ENCODE assay signal across 24 mouse cellular contexts in the genomic region with DNA sequence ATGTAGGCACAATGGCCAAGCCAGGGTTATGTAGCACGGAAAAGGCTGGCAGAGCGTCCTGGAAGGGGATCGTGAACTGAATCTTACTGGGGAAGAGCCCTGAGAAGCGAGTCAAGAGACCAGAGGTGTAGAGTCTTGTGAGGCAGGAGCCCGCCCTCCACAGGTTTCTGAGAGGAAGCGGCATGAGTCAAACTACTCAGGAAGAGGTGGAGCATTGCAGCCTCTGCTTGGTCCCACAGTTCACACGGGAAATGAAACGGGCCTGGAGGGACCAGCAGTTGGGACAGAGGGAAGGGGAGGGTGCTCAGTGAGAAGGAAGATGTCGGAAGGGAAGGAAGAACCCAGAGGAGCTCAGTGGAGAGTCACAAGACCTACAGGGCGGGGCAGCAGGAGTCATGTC.
DNase-seq lines count a peak whose midpoint lies in the region; ATAC-seq and TF ChIP-seq lines count a peak whose summit lies in the region.
"Had no signal": no experiment of that assay in that cellular context is flagged by ENCODE, and none has a peak within 500 bp of the region (broad histone marks: within the 10 kb centered on the region; RNA-seq: fewer than 3 reads in every experiment).

No protein-coding gene starts in this region.

- no peak overlapping the region for H3K4me2 ChIP-seq in stomach, postnatal 0 days (replicated peaks; ENCODE audit: low read depth)
- H3K4me2 ChIP-seq in forebrain, embryonic 15.5 days (replicated peaks) = no peak overlapping the region
- no peak overlapping the region for H3K4me2 ChIP-seq in neural tube, embryonic 15.5 days
- H3K4me2 ChIP-seq: embryonic facial prominence, embryonic 13.5 days; forebrain, embryonic 12.5 days; heart, embryonic 11.5 days; neural tube, embryonic 13.5 days; stomach, embryonic 15.5 days had no signal

- WGBS in stomach, postnatal 0 days = 60% methylated on average over 10 of the region's 10 CpGs
- 74% methylated on average over 10 of the region's 10 CpGs for WGBS in forebrain, embryonic 15.5 days
- 74% methylated on average over 10 of the region's 10 CpGs for WGBS in neural tube, embryonic 15.5 days

- no peak for TF ChIP-seq EP300 in stomach, postnatal 0 days (optimal IDR thresholded peaks at IDR 0.05)

- no peaks in the 10 kb centered on the region for H3K36me3 ChIP-seq in G1E (replicated peaks)
- H3K36me3 ChIP-seq in stomach, postnatal 0 days (ENCODE audit: control insufficient read depth, insufficient read depth, low read length) = no peaks in the 10 kb centered on the region
- no peaks in the 10 kb centered on the region for H3K36me3 ChIP-seq in forebrain, embryonic 15.5 days
- H3K36me3 ChIP-seq in neural tube, embryonic 15.5 days = no peaks in the 10 kb centered on the region
- H3K36me3 ChIP-seq: embryonic facial prominence, embryonic 13.5 days; forebrain, embryonic 12.5 days; midbrain, embryonic 10.5 days; neural tube, embryonic 13.5 days; stomach, embryonic 15.5 days had no signal

- ATAC-seq in G1E (ENCODE audit: extremely low read depth, insufficient number of reproducible peaks, low FRiP score, poor library complexity, severe bottlenecking) = peak; percentile 54
- ATAC-seq in stomach, postnatal 0 days (ENCODE audit: low FRiP score, low TSS enrichment) = no peak
- ATAC-seq in forebrain, embryonic 15.5 days (replicated peaks) = no peak
- no peak for ATAC-seq in neural tube, embryonic 15.5 days (ENCODE audit: low FRiP score)
- ATAC-seq: hindbrain, embryonic 16.5 days had no signal

- TF ChIP-seq CTCF in G1E (IDR thresholded peaks at IDR 0.05; ENCODE audit: low read depth, low read length) = no peak
- 0 out of 2 replicates have a peak, but pooled peaks have one; percentile 12 for TF ChIP-seq CTCF in stomach, postnatal 0 days (IDR thresholded peaks at IDR 0.05; ENCODE audit: low read depth)

- peaks cover 42% of the 10 kb centered on the region for H3K4me1 ChIP-seq in G1E (ENCODE audit: insufficient read depth, low read depth, low read length)
- no peaks in the 10 kb centered on the region for H3K4me1 ChIP-seq in stomach, postnatal 0 days (replicated peaks; ENCODE audit: control insufficient read depth, insufficient read depth)
- no peaks in the 10 kb centered on the region for H3K4me1 ChIP-seq in forebrain, embryonic 15.5 days
- no peaks in the 10 kb centered on the region for H3K4me1 ChIP-seq in neural tube, embryonic 15.5 days
- H3K4me1 ChIP-seq: embryonic facial prominence, embryonic 13.5 days; forebrain, embryonic 12.5 days; midbrain, embryonic 10.5 days; neural tube, embryonic 13.5 days; stomach, embryonic 15.5 days had no signal

- peak; percentile 4 for DNase-seq in thymus, postnatal 25 days
- DNase-seq in thymus, postnatal 10 days (ENCODE audit: low spot score in 2 of 2) = no peak
- no peak for DNase-seq in G1E (ENCODE audit: low spot score)
- peak; percentile 48 for DNase-seq in induced T-regulatory cell, adult 2 months (ENCODE audit: low read depth)
- DNase-seq in stomach, postnatal 0 days (ENCODE audit: low spot score) = no peak
- DNase-seq in neural tube, embryonic 10.5 days (ENCODE audit: extremely low spot score, low spot score) = no peak
- DNase-seq: cerebellum, adult 11 months; cerebellum, postnatal 14 days; kidney, adult 18-20 months; layer of hippocampus, adult 9-11 months; lung, postnatal 4 days; thymus, adult 18-20 months had no signal

- no peaks in the 10 kb centered on the region for H3K27me3 ChIP-seq in G1E (ENCODE audit: insufficient read depth, low read length)
- H3K27me3 ChIP-seq in stomach, postnatal 0 days (ENCODE audit: control insufficient read depth, insufficient read depth, low read length) = no peaks in the 10 kb centered on the region
- H3K27me3 ChIP-seq in forebrain, embryonic 15.5 days = no peaks in the 10 kb centered on the region
- no peaks in the 10 kb centered on the region for H3K27me3 ChIP-seq in neural tube, embryonic 15.5 days (replicated peaks)
- H3K27me3 ChIP-seq: embryonic facial prominence, embryonic 13.5 days; neural tube, embryonic 13.5 days; stomach, embryonic 15.5 days had no signal

- H3K9ac ChIP-seq in stomach, postnatal 0 days (ENCODE audit: low read length) = no peak overlapping the region
- H3K9ac ChIP-seq in forebrain, embryonic 15.5 days (replicated peaks) = no peak overlapping the region
- no peak overlapping the region for H3K9ac ChIP-seq in neural tube, embryonic 15.5 days (replicated peaks)
- H3K9ac ChIP-seq: embryonic facial prominence, embryonic 13.5 days; forebrain, embryonic 12.5 days; liver, embryonic 14.5 days; neural tube, embryonic 13.5 days; stomach, embryonic 15.5 days had no signal

- no peaks in the 10 kb centered on the region for H3K9me3 ChIP-seq in G1E (replicated peaks)
- H3K9me3 ChIP-seq in stomach, postnatal 0 days (ENCODE audit: control insufficient read depth, low read length) = no peaks in the 10 kb centered on the region
- H3K9me3 ChIP-seq in forebrain, embryonic 15.5 days = no peaks in the 10 kb centered on the region
- no peaks in the 10 kb centered on the region for H3K9me3 ChIP-seq in neural tube, embryonic 15.5 days (replicated peaks)
- H3K9me3 ChIP-seq: embryonic facial prominence, embryonic 13.5 days; midbrain, embryonic 10.5 days; neural tube, embryonic 13.5 days; stomach, embryonic 15.5 days had no signal

- H3K27ac ChIP-seq in stomach, postnatal 0 days (replicated peaks) = no peak overlapping the region
- H3K27ac ChIP-seq in forebrain, embryonic 15.5 days (replicated peaks) = no peak overlapping the region
- H3K27ac ChIP-seq in neural tube, embryonic 15.5 days (replicated peaks) = no peak overlapping the region
- H3K27ac ChIP-seq: embryonic facial prominence, embryonic 13.5 days; forebrain, embryonic 12.5 days; left cerebral cortex, adult 2 months; liver, embryonic 14.5 days; midbrain, embryonic 10.5 days; neural tube, embryonic 13.5 days; stomach, embryonic 15.5 days had no signal

- peak overlapping the region; percentile 27; the same call in 1 of the 2 replicates for H3K4me3 ChIP-seq in G1E (ENCODE audit: low read depth, low read length)
- H3K4me3 ChIP-seq in stomach, postnatal 0 days (ENCODE audit: low read depth, low read length) = no peak overlapping the region
- no peak overlapping the region for H3K4me3 ChIP-seq in forebrain, embryonic 15.5 days
- no peak overlapping the region for H3K4me3 ChIP-seq in neural tube, embryonic 15.5 days (replicated peaks)
- H3K4me3 ChIP-seq: embryonic facial prominence, embryonic 13.5 days; erythroblast, embryonic 14.5 days; forebrain, embryonic 12.5 days; left cerebral cortex, adult 2 months; midbrain, embryonic 10.5 days; neural tube, embryonic 13.5 days; stomach, embryonic 15.5 days had no signal

Comparison
In these comparisons a context has a peak if more than half of its experiments do, and no peak if none do; other contexts are left out.
1. DNase-seq: peak in thymus, postnatal 25 days (single experiment) and induced T-regulatory cell, adult 2 months (single experiment); none in thymus, postnatal 10 days (0 of 2), G1E (single experiment), stomach, postnatal 0 days (single experiment) and neural tube, embryonic 10.5 days (single experiment).